Mouse (Mus musculus) G1E (cell line): ENCODE measurements around the gene Pde10a.

Experiments used
- CTCF ChIP-seq: IDR thresholded peaks from 2 replicates; pipeline ENCODE4 v1.5.1; 2012; ENCODE audit warnings: low read depth, low read length, inconsistent platforms, mixed read lengths
- GATA1 ChIP-seq: IDR thresholded peaks from 2 replicates; pipeline ENCODE4 v1.6.1; 2012; ENCODE audit warnings: borderline replicate concordance, low read length, inconsistent platforms, mixed read lengths
- GATA2 ChIP-seq: IDR thresholded peaks from 2 replicates; pipeline ENCODE4 v1.6.1; 2012; ENCODE audit warnings: low read depth, low read length, inconsistent platforms, borderline replicate concordance
- POLR2AphosphoS5 ChIP-seq: IDR thresholded peaks from 2 replicates; pipeline ENCODE4 v1.6.1; 2012; ENCODE audit warnings: low read depth, low read length, inconsistent platforms; ENCODE audit not compliant: insufficient replicate concordance
- TAL1 ChIP-seq: conservative IDR thresholded peaks from 2 replicates; pipeline ENCODE4 v1.6.1; 2012; ENCODE audit warnings: low read depth, low read length, inconsistent platforms, mixed read lengths

GRCm38 (mm10) chr17:8634476-8634875 lies 109.3 kb downstream of the Pde10a start:
- TF ChIP-seq CTCF, result no peak
- no peak for TF ChIP-seq GATA1
- TF ChIP-seq GATA2, result no peak
- no peak for TF ChIP-seq TAL1
- no peak for TF ChIP-seq POLR2AphosphoS5
